Mouse (Mus musculus) midbrain, postnatal 0 days (tissue): Measurements from ENCODE around the gene Lcor. TPM values are rescaled to one million over a fixed set of nuclear protein-coding genes. Genes with fewer than 3 reads are reported as not detected.

ENCODE experiments used
- ATAC-seq: fragments of 200-750 bp; cut with Nextera tagmentation; 2 replicates; pipeline ENCODE4 v1.8.0; 2017; ENCODE audit warnings: moderate number of reproducible peaks, mild to moderate bottlenecking, moderate TSS enrichment, moderate library complexity; ENCODE audit not compliant: low FRiP score
- DNase-seq: peaks from one replicate; pipeline ENCODE4 v3.0.0-alpha.2; 2015; ENCODE audit warnings: low spot score
- H3K27ac ChIP-seq: fragments of 300-500 bp; sonication (generic); 2 replicates; pipeline ENCODE4 v1.5.1; 2014; ENCODE audit warnings: low read depth, mild to moderate bottlenecking, low read length, mixed read lengths
- H3K27me3 ChIP-seq: fragments of 300-500 bp; sonication (generic); 2 replicates; pipeline ENCODE4 v1.6.1; 2014; ENCODE audit warnings: low read length, control low read depth, mixed read lengths; ENCODE audit not compliant: insufficient read depth
- H3K36me3 ChIP-seq: fragments of 300-500 bp; sonication (generic); 2 replicates; pipeline ENCODE4 v1.6.1; 2014; ENCODE audit warnings: low read length, control low read depth, mixed read lengths; ENCODE audit not compliant: insufficient read depth
- H3K4me1 ChIP-seq: fragments of 300-500 bp; sonication (generic); 2 replicates; pipeline ENCODE4 v1.6.1; 2014; ENCODE audit warnings: mild to moderate bottlenecking, control low read depth, antibody characterized with exemption, low read length, mixed read lengths; ENCODE audit not compliant: insufficient read depth
- H3K4me2 ChIP-seq: fragments of 300-500 bp; sonication (generic); 2 replicates; pipeline ENCODE4 v1.6.1; 2014; ENCODE audit warnings: low read depth, mild to moderate bottlenecking, low read length, mixed read lengths; ENCODE audit not compliant: poor library complexity, severe bottlenecking
- H3K4me3 ChIP-seq: fragments of 300-500 bp; sonication (generic); 2 replicates; pipeline ENCODE4 v1.5.1; 2014; ENCODE audit warnings: low read depth, mild to moderate bottlenecking, low read length, moderate library complexity
- H3K9ac ChIP-seq: fragments of 300-500 bp; sonication (generic); replicated peaks from 2 replicates; pipeline ENCODE4 v1.6.1; 2014; ENCODE audit warnings: mild to moderate bottlenecking, low read length, moderate library complexity, mixed read lengths; ENCODE audit not compliant: poor library complexity, severe bottlenecking
- H3K9me3 ChIP-seq: fragments of 300-500 bp; sonication (generic); 2 replicates; pipeline ENCODE4 v1.6.1; 2016; ENCODE audit warnings: low read length, control low read depth
- CTCF ChIP-seq: IDR thresholded peaks from 2 replicates; pipeline ENCODE4 v1.5.1; 2016; ENCODE audit warnings: antibody characterized with exemption, mild to moderate bottlenecking
- WGBS: fragments of 180-500 bp; shearing (Covaris S2); extraction: QIAGEN DNeasy Blood & Tissue Kit; methylation state at CpG from one replicate; pipeline ENCODE4 v1.1.7; 2014; 5-methylcytosine and 5-hydroxymethylcytosine counted together
- polyA plus RNA-seq: library from polyadenylated mRNA; unstranded; fragments of >200 nt; fragmentation: Nextera tagmentation; extraction: Ambion mirVana; gene quantifications from 2 replicates; pipeline ENCODE4 v1.2.1, GENCODE M21; 2015
- total RNA-seq: library from RNA; depleted of rRNA; stranded (reverse); fragments of >200 nt; gene quantifications from 2 replicates; pipeline ENCODE4 v1.2.3, GENCODE M21; 2014

Lcor gene
- total and polyA plus RNA-seq, 2 experiments from 2014 or later, result 13.4 to 15.9 TPM

DNA sequence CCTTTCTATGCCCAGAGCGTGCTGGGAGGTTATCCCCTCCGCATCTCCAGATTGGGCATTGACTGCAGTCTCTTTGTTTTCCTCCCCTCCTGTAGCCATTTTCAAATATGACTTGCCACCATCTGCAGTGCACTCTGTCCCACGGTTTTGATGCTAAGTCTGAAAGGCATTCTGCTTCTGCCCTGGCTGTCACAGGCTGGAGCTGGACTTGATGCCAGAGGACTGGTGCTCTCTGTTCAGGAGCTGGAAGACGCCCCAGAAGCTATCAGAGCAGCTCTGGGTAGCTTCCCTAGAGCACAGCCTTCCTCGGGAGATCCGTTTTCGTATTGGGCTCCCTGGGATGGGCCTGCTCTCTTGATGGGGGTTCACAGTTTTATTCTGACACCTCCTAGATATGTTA lies 106.6 kb downstream of the Lcor start:
- Histone ChIP-seq H3K4me2 (no peak overlapping the region), H3K4me3 (no peak overlapping the region), H3K4me1 (no peaks in the 10 kb centered on the region), H3K27me3 (no peaks in the 10 kb centered on the region), H3K9me3 (no peaks in the 10 kb centered on the region), H3K36me3 (peaks cover 21% of the 10 kb centered on the region; the same call in 1 of the 2 replicates), H3K27ac (no peak overlapping the region), H3K9ac (no peak overlapping the region)
- no peak for DNase-seq
- no peak for ATAC-seq
- WGBS, result 80% methylated on average over 7 of the region's 7 CpGs
- TF ChIP-seq CTCF, result no peak

DNA sequence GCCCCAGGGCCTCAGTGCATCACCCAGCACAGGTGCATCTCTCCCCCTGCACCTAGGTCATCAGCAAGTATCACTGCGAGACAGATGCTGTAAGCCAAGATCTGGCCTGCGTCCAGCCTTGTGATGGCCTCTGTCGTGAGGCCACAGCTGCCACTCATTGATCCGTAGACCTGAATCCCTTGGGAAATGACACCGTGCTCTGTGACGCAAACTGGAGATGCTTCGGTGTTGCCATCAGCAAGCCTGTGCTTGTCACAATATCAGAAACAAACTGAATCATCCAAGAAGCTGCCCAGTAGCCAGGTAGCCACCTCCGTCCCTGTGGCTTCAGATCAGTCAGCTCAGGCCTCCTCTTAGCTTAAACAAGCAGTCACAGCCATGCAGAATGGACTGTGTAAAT lies 107.2 kb downstream of the Lcor start:
- TF ChIP-seq CTCF, result no peak
- Histone ChIP-seq H3K4me2 (no peak overlapping the region), H3K4me3 (no peak overlapping the region), H3K9me3 (no peaks in the 10 kb centered on the region), H3K36me3 (peaks cover 19% of the 10 kb centered on the region; the same call in 1 of the 2 replicates), H3K4me1 (no peaks in the 10 kb centered on the region), H3K27ac (no peak overlapping the region), H3K9ac (no peak overlapping the region), H3K27me3 (no peaks in the 10 kb centered on the region)
- 80% methylated on average over 8 of the region's 8 CpGs for WGBS
- ATAC-seq (no peak), DNase-seq (no peak)

DNA sequence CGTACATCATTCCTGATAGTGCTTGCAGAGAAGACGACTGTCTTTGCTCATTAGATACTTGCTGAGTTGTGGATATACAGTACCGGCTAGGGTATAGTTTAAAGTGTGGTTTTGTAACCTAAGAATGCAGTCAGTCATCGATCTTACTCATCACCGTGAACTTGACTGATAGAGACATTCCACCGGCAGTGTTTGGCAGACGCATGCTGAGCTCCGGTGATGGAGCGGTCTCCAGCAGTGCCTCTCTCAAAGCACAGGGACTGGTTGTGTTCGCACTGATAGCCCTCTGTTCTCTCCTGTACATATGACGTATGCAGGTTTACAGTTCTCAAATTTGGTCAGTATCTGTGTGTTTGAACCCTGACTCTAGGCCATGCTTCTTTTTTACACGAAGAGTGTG lies 109.4 kb downstream of the Lcor start:
- Histone ChIP-seq H3K9ac (no peak overlapping the region), H3K27ac (no peak overlapping the region), H3K4me1 (no peaks in the 10 kb centered on the region), H3K4me3 (no peak overlapping the region), H3K4me2 (no peak overlapping the region), H3K9me3 (no peaks in the 10 kb centered on the region), H3K36me3 (peaks cover under 1% of the 10 kb centered on the region; the same call in 1 of the 2 replicates), H3K27me3 (no peaks in the 10 kb centered on the region)
- WGBS, result 74% methylated on average over 12 of the region's 12 CpGs
- TF ChIP-seq CTCF, result no peak
- DNase-seq (no peak), ATAC-seq (no peak)

DNA sequence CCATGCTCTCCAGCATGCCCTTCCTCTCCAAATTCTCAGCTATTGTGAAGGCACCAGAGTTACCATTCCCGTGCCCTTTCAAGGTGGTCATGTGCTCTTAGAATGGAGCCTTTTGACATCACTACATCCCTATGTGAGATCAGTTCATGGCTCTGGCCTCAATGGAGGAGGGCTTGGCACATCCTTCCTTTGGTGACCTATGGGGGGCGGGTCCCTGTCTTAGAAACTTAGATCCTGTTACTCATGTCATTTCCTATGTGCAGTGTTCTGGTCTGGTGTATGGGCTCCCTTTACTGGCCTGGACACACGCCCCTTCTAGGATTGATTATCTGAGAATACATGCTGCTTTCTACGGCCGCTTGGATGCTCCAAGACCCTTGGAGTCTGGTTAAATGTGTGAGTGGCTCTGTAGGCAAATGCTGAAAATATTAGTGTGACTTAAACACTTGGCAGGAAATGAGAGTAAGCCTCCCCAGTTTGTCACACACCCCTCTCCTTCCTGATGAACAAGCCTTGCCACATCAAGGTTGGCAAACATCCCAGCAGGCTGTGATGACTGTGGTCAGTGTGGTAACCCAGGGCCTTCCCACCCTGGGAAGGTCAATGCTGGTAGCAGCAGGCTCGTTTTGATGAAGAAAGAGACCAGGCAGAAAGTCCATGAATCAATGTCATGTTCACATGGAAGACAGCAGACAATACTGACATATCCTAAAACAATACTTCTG lies 114.9 kb downstream of the Lcor start:
- no peaks in the 10 kb centered on the region for H3K27me3 ChIP-seq
- 84% methylated on average over 6 of the region's 6 CpGs for WGBS
- TF ChIP-seq CTCF, result no peak
- DNase-seq (peak; percentile 21), ATAC-seq (no peak)
- H3K27ac ChIP-seq, result no peak overlapping the region
- H3K36me3 ChIP-seq, result peaks cover 11% of the 10 kb centered on the region; the same call in 1 of the 2 replicates
- no peaks in the 10 kb centered on the region for H3K9me3 ChIP-seq
- H3K4me1 ChIP-seq, result no peaks in the 10 kb centered on the region
- H3K4me2 ChIP-seq, result no peak overlapping the region
- no peak overlapping the region for H3K9ac ChIP-seq
- no peak overlapping the region for H3K4me3 ChIP-seq

DNA sequence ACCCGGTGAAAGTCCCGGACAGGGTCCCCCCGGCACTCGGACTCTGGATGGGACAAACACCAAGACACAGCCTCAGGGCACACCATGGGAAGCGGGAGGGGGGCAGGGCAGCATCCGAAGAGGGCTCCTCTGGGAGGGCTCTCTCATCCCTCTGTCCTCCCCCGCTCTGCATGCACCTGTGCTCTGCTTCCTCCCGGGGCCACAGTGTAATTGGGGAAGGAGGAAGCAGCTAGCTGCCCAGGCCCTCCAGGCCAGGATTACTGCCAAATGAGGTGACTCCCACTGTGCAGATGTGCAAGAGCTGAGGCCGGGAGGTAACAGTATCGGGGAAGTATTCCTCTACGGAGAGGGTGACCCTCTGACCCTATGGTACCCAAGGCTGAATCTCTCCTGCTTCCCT lies 118.2 kb downstream of the Lcor start:
- TF ChIP-seq CTCF, result no peak
- WGBS, result 41% methylated on average over 11 of the region's 11 CpGs
- no peak for DNase-seq
- H3K27ac ChIP-seq, result no peak overlapping the region
- no peak overlapping the region for H3K4me3 ChIP-seq
- H3K4me2 ChIP-seq, result no peak overlapping the region
- no peak for ATAC-seq
- no peak overlapping the region for H3K9ac ChIP-seq
- no peaks in the 10 kb centered on the region for H3K27me3 ChIP-seq
- H3K4me1 ChIP-seq, result no peaks in the 10 kb centered on the region
- H3K9me3 ChIP-seq, result no peaks in the 10 kb centered on the region
- H3K36me3 ChIP-seq, result peaks cover 20% of the 10 kb centered on the region

DNA sequence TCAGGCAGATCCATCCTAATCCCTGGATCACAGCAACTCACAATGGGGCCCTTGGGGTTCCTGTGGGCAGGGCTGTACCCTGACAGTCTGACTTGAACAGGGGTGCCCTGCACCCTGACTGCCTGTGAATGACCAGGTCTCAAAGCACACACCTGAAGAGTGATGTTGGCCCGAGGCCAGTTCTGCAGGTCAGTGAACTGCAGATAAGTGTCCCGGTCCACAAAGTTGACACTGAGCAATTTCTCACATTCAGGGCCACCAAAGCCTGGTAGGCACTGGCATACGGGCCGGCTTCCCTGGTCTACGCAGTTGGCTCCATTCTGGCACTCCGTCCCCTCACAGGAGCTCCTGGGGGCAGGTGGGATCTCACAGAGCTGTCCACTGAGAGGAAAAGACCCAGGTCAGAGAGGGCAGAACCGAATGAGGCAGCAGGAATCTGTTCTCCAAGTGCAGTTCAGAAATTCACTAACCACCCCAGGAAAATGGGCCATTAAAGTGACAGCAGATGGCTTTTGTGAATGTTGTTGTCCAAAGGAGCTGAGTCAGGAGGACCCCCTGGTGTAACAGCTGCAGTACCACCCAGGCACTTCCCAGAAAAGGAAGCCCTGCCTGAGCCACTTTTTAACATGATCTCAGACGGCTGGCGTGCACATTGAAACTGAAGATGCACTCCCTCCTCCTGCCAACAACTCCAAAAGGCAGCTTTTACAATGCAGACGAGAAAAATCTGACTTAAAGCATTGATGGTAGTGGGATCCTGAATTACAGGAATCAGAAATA lies 124.0 kb downstream of the Lcor start:
- peaks cover 26% of the 10 kb centered on the region for H3K36me3 ChIP-seq
- H3K4me2 ChIP-seq, result no peak overlapping the region
- no peaks in the 10 kb centered on the region for H3K27me3 ChIP-seq
- H3K9ac ChIP-seq, result no peak overlapping the region
- DNase-seq, result no peak
- H3K4me1 ChIP-seq, result no peaks in the 10 kb centered on the region
- no peak overlapping the region for H3K27ac ChIP-seq
- WGBS, result 83% methylated on average over 10 of the region's 10 CpGs
- no peak for ATAC-seq
- H3K4me3 ChIP-seq, result no peak overlapping the region
- no peak for TF ChIP-seq CTCF
- no peaks in the 10 kb centered on the region for H3K9me3 ChIP-seq
